Mouse (Mus musculus): ENCODE measurements around the gene Twf2. TPM values are rescaled to one million over a fixed set of nuclear protein-coding genes. Genes with fewer than 3 reads are reported as not detected.

Twf2 gene
- polyA plus RNA-seq, 1 experiment, result 33.6 TPM

GRCm38 (mm10) chr9:106176769-106177168 lies 26.1 kb upstream of the Twf2 start:
- no peak for DNase-seq (ENCODE audit: low read depth, low spot score)
- WGBS, result 54% methylated on average over 5 of the region's 5 CpGs

GRCm38 (mm10) chr9:106177799-106178198 lies 25.1 kb upstream of the Twf2 start:
- 78% methylated on average over 6 of the region's 6 CpGs for WGBS
- no peak for DNase-seq (ENCODE audit: low read depth, low spot score)

GRCm38 (mm10) chr9:106179454-106179853 lies 23.5 kb upstream of the Twf2 start:
- 57% methylated on average over 2 of the region's 2 CpGs for WGBS
- DNase-seq (ENCODE audit: low read depth, low spot score), result no peak

- WGBS, result 90% methylated on average over 3 of the region's 3 CpGs
- DNase-seq (ENCODE audit: low read depth, low spot score), result no peak
Observed at GRCm38 (mm10) chr9:106179964-106180363, 22.9 kb upstream of the Twf2 start.

- no peak for DNase-seq (ENCODE audit: low read depth, low spot score)
- 82% methylated on average over 4 of the region's 4 CpGs for WGBS
Observed at GRCm38 (mm10) chr9:106182146-106182545, 20.8 kb upstream of the Twf2 start.

GRCm38 (mm10) chr9:106183996-106184395 lies 18.9 kb upstream of the Twf2 start:
- 67% methylated on average over 5 of the region's 5 CpGs for WGBS
- DNase-seq (ENCODE audit: low read depth, low spot score), result no peak

GRCm38 (mm10) chr9:106191355-106191754 lies 11.6 kb upstream of the Twf2 start:
- DNase-seq (ENCODE audit: low read depth, low spot score), result no peak
- WGBS, result 79% methylated on average over 1 of the region's 1 CpGs

GRCm38 (mm10) chr9:106192024-106192423 lies 10.9 kb upstream of the Twf2 start:
- 91% methylated on average over 8 of the region's 8 CpGs for WGBS
- DNase-seq (ENCODE audit: low read depth, low spot score), result no peak

GRCm38 (mm10) chr9:106192998-106193397 lies 9.9 kb upstream of the Twf2 start:
- DNase-seq (ENCODE audit: low read depth, low spot score), result no peak
- WGBS, result 86% methylated on average over 1 of the region's 1 CpGs

- 85% methylated on average over 8 of the region's 8 CpGs for WGBS
- no peak for DNase-seq (ENCODE audit: low read depth, low spot score)
Observed at GRCm38 (mm10) chr9:106193930-106194807, 8.7 kb upstream of the Twf2 start.

GRCm38 (mm10) chr9:106195693-106196092 lies 7.2 kb upstream of the Twf2 start:
- 85% methylated on average over 8 of the region's 8 CpGs for WGBS
- no peak for DNase-seq (ENCODE audit: low read depth, low spot score)

GRCm38 (mm10) chr9:106197081-106197713 lies 5.7 kb upstream of the Twf2 start:
- 70% methylated on average over 3 of the region's 3 CpGs for WGBS
- DNase-seq (ENCODE audit: low read depth, low spot score), result no peak

- no peak for DNase-seq (ENCODE audit: low read depth, low spot score)
- 88% methylated on average over 9 of the region's 9 CpGs for WGBS
Observed at GRCm38 (mm10) chr9:106197732-106198131, 5.2 kb upstream of the Twf2 start.

- DNase-seq (ENCODE audit: low read depth, low spot score), result peak; percentile 38
- WGBS, result 1% methylated on average over 40 of the region's 51 CpGs
Observed at GRCm38 (mm10) chr9:106198962-106199458, 3.9 kb upstream of the Twf2 start.

- no peak for DNase-seq (ENCODE audit: low read depth, low spot score)
- 69% methylated on average over 18 of the region's 18 CpGs for WGBS
Observed at GRCm38 (mm10) chr9:106199535-106200272, 3.2 kb upstream of the Twf2 start, which contains the start of gene Ppm1m. Ppm1m (minus strand) TSS chr9:106199746.

GRCm38 (mm10) chr9:106201895-106202294 lies 1.0 kb upstream of the Twf2 start:
- WGBS, result 85% methylated on average over 3 of the region's 3 CpGs
- DNase-seq (ENCODE audit: low read depth, low spot score), result no peak

- WGBS, result 57% methylated on average over 7 of the region's 7 CpGs
Observed at GRCm38 (mm10) chr9:106203990-106204851, 1.3 kb downstream of the Twf2 start.

GRCm38 (mm10) chr9:106205713-106206290 lies 2.9 kb downstream of the Twf2 start:
- WGBS, result 74% methylated on average over 7 of the region's 7 CpGs

More at GRCm38 (mm10) chr9:106203990-106204851, 1.3 kb downstream of the Twf2 start:
- DNase-seq (ENCODE audit: low read depth, low spot score), result no peak

GRCm38 (mm10) chr9:106206515-106206914 lies 3.6 kb downstream of the Twf2 start:
- no peak for DNase-seq (ENCODE audit: low read depth, low spot score)
- WGBS, result 75% methylated on average over 2 of the region's 2 CpGs

More at GRCm38 (mm10) chr9:106205713-106206290, 2.9 kb downstream of the Twf2 start:
- DNase-seq (ENCODE audit: low read depth, low spot score), result no peak

Measured in large intestine, adult 2 months (tissue).